Mouse (Mus musculus): Measurements from ENCODE around the gene Acer1.

The Acer1 gene

DNA sequence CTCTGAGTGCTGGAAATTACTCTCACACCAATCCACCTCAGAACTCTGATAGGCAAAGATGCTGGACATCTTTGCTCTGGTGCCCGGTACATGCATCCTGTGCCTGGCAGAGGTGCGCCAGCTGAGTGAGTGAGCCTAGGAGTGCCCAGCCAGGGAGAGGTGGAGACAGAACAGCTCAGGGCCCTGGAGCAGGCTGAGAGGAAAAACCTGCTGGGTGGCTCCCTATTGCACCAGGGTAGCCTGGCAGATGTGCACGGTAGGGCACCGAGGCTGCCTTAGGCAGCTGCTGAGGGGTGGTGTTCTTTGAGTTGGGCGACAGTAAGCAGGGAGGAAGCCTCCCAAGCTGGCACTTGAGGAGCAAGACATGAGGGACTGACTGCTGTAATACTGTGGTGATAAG is at the start of gene Acer1:
TSS of gene Acer1 (minus strand) at position 114 of the 400 bp plus-strand sequence.
- no peak for DNase-seq (ENCODE audit: low spot score)

GRCm38 (mm10) chr17:57030931-57031660 is 49.2 kb upstream of the Acer1 start, which contains the start of gene Khsrp:
Khsrp (minus strand) TSS chr17:57031522.
- peak; percentile 17 for DNase-seq (ENCODE audit: low spot score)

DNA sequence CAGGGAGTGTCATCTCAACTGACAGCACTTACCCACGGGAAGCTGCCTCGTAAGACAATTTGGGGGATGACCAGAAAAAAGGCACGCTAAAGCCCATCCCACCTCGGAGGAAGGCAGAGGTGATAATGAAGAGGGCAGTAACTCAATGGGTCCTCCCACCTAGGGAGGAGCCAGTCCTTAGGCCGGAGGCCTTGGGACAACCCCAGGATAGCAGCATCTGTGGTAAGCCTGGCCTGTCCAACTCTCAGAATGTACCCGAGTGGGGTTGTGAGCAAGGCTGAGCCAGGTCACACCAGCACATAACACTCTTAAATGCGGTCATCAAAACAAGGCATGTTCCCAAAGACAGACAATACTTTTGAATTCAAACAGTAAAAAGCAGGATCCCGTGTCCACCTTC is 47.8 kb upstream of the Acer1 start:
- no peak for DNase-seq (ENCODE audit: low spot score)

- no peak for DNase-seq (ENCODE audit: low spot score)
Measured at GRCm38 (mm10) chr17:57027471-57027870, 45.5 kb upstream of the Acer1 start.

DNA sequence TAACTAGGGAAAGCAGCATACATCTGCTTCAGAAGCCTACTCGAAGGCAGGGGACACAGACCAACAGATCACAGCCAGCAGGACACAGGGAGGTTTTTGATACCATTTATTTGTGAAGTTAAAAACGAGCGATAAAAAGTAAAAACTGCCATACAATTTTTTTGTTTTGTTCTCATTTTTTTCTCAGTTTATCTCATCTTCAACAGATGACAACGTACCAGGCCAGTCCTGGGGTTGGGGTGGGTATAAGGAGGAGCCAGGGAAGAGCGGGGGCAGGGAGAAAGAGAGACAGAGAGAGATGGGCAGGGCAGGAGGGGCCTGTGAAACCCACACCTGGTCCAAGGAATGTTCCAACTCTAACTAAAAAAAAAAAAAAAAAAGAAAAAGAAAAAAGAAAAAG is 39.0 kb upstream of the Acer1 start:
- no peak for DNase-seq (ENCODE audit: low spot score)

GRCm38 (mm10) chr17:57019693-57020092 is 37.8 kb upstream of the Acer1 start:
- no peak for DNase-seq (ENCODE audit: low spot score)

- no peak for DNase-seq (ENCODE audit: low spot score)
Measured at GRCm38 (mm10) chr17:57012245-57012795, 30.4 kb upstream of the Acer1 start.

DNA sequence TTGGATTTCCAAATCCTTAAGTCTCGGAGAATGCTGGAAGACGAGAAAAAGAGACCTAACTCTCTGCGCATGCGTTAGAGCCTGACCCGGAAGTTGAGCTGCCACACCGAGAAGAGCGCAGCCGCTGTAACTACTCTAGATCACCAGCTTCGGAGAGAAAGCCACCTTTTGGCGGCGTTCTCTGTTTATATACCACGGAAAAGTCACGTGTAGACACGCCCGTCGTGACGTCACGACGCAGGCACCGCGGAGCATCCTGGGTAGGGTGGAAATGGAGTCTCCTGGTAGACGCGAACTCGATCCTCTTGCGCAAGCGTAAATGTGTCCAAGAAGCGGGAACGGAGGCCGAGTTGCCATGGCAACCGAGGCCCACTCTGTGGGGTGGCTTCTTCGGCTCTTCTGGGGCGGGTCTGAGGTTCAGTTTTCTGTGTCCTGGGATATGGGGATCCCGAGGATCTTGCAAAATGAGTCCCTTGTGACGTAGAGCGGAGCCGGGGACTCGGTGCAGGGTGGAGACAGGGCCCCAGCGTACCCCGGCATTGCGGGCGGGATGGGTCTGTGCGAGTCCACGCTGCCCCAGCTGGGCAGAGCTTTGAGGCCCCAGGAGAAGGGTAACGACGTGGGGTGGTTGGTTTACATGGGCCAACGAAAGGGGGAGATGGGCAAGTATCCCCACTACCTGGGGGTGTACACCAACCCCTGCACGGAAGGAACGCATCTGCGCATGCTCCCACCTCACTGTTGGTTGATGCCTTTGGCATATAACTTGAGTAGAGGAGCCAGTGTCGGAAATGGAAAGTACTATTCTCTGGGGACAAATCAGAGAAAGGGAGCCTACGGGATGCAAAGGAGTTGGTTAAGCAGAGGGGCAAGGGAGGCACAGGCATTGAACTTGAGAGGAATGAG is 29.6 kb upstream of the Acer1 start, which contains the start of the genes Gtf2f1 and Gm17949:
TSS of gene Gtf2f1 (minus strand) at position 53 of the 906 bp plus-strand sequence.
TSS of gene Gm17949 (plus strand) at position 234 of the 906 bp plus-strand sequence.
- DNase-seq (ENCODE audit: low spot score) = peak; percentile 90

DNA sequence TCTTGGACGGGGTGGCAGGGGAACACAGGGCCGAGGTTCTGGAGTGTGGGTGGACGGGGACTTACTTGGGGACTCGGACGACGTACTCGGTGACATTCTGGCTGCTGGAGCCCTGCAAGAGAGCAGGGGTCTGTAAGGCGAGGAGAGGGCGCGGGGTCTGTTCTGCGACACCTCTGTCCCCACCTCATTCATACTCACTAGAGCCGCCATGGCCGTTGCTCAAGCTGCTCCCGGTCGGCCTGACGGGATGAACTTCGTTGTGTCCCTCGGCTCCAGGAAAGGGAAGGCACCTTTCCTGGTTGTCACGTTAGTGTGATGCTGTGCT is 28.9 kb upstream of the Acer1 start:
- DNase-seq (ENCODE audit: low spot score) = no peak

DNA sequence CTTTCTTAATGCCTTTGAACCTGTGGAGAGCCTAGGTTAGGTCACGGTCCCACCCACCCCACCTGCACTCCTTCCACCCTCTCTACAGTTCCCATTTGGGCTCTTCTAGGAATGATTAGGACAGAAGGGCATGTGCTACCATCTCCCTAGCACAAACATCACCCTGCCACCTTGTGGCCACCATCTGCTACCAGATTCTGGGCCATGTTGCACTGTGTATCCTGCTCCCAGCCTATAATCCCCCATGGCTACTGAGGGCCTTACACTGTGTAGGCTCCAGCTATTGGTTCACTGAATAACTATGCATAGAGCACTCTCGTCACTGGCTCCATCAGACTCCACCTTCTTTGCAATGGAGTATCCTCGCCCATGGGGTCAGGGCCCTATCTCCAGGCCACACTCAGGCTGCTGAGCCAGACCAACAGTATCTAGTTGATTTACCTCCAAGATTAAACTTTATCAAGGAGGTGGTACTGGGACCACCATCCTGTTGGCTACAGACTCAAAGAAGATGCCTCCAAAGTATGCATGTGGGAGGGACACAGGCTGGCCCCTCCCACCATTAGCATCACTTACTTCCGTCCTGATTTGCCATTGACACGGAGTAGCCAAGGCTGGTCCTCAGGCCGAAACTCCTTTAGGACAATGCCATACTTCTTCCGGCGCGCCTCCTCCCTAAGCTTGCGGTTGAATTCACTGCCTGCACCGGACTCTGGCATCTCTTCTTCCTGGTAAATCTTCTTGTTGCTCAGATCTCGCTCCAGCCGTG is 25.4 kb upstream of the Acer1 start:
- DNase-seq (ENCODE audit: low spot score) = no peak

DNA sequence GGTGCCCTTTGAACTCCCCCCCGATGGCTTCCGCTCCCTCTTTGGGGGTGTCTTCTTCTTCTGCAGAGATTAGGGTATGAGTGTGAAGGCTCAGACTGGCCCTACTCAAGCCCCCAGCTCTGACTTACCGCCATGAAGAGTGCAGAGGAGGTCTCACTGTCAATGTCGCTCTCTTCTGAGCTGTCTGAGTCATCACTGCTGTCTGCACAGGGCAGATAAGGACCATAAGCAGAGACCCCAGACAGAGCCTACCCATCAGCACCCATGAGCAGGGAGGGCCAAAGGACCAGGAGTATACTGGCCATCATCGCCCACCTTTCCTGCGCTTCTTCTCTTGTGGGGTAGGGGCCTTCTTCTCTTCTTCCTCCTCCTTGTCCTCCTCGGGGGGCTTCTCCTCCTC is 22.1 kb upstream of the Acer1 start:
- no peak for DNase-seq (ENCODE audit: low spot score)

GRCm38 (mm10) chr17:57001228-57001627 is 19.3 kb upstream of the Acer1 start:
- no peak for DNase-seq (ENCODE audit: low spot score)

- DNase-seq (ENCODE audit: low spot score) = no peak
Measured at GRCm38 (mm10) chr17:56999968-57000609, 18.2 kb upstream of the Acer1 start, which contains the start of gene Pspn. Pspn (minus strand) TSS chr17:57000018.

DNA sequence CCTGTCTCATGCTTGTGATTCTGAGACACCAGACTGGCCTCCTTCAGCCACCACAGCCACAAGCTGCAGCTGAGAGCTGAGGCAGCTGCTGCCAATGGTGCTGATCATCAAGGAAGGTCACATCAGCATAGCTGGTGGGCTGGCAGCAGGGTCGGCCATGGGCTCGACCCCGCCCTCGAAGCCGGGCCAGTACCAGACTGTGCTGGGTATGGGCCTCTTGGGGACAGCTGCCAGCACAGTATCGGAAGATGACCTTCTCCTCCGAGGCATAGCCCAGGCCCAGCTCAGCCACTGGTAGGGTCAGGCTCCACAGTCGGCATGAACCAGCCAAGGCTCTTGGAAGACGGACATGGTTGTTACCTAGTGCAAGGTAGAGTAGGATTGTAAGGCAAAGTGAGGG is 17.5 kb upstream of the Acer1 start:
- DNase-seq (ENCODE audit: low spot score) = no peak

DNA sequence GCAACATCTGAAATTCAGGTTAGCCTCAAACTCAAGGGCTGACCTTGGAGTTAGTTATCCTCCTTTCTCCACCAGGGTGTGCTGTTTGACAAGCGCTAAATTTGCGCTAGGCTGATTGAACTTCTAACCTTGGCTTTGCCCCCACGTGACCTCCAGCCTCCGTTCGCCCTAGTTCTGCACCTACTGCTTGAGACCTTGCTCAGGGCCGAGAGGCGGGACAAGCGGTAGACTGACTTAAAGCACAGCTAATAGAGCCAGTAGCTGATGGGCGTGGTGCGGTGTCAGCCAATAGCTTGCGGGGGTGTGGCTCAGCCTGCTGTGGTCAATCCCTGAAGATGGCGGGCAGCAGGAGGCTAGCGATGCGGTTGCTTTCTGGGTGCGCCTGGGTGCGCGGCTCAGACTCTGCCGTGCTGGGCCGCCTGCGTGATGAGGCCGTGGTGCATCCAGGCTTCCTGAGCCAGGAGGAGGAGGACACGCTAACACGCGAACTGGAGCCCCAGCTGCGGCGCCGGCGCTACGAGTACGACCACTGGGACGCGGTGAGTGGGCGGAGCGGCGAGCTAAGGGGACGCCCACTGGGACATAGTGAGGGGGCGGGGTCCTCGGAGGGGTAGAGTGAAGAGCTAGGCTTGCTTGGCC is 15.2 kb upstream of the Acer1 start, which contains the start of gene Alkbh7:
TSS of gene Alkbh7 (plus strand) at position 311 of the 639 bp plus-strand sequence.
- DNase-seq (ENCODE audit: low spot score) = peak; percentile 95

- no peak for DNase-seq (ENCODE audit: low spot score)
Measured at GRCm38 (mm10) chr17:56996506-56996905, 14.6 kb upstream of the Acer1 start.

GRCm38 (mm10) chr17:56995046-56995445 is 13.1 kb upstream of the Acer1 start:
- DNase-seq (ENCODE audit: low spot score) = no peak

DNA sequence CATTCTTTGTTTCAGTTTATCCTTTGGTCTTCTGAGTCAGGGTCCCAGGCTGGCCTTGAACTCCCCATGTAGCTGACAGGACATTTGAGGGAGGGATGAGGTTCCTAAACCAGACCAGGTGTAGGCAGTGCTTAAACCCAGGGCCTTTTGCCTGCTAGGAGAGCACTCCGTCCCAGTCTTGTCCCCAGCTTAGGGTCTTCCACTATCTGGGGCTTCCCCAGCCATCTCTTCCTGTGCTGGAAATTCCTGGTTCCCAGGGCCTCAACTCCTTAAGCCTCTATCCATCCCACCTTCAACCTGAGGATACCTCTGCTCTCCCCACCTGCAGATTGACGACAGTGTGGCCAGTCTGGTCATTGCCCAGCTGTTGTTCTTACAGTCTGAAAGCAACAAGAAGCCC is 9.0 kb upstream of the Acer1 start:
- DNase-seq (ENCODE audit: low spot score) = no peak

DNA sequence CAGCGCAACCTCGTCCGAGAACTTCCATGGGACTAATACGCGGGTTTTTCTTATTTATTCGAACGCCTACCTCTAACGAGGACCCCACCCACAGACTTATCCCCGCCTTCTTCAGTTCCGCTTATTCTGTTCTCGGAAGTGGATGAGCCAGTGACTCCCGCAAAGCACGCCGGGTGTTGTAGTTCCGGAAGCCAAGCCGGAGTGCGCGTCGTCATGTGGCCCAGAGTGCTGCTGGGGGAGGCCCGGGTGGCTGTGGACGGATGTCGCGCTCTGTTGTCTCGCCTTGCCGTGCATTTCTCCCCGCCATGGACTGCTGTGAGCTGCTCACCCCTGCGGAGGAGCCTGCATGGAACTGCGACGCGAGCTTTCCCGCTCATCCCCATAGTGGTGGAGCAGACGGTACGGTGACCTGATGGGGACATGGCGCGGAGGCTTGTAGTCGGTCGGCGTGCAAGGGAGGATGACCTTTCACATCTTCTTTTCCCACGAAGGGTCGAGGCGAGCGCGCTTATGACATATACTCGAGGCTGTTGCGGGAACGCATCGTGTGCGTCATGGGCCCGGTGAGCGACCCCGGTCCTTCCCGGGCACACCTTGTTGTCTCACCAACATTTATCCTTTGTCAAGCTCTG is 8.3 kb upstream of the Acer1 start, which contains the start of gene Clpp:
TSS of gene Clpp (plus strand) at position 191 of the 632 bp plus-strand sequence.
- DNase-seq (ENCODE audit: low spot score) = peak; percentile 94

DNA sequence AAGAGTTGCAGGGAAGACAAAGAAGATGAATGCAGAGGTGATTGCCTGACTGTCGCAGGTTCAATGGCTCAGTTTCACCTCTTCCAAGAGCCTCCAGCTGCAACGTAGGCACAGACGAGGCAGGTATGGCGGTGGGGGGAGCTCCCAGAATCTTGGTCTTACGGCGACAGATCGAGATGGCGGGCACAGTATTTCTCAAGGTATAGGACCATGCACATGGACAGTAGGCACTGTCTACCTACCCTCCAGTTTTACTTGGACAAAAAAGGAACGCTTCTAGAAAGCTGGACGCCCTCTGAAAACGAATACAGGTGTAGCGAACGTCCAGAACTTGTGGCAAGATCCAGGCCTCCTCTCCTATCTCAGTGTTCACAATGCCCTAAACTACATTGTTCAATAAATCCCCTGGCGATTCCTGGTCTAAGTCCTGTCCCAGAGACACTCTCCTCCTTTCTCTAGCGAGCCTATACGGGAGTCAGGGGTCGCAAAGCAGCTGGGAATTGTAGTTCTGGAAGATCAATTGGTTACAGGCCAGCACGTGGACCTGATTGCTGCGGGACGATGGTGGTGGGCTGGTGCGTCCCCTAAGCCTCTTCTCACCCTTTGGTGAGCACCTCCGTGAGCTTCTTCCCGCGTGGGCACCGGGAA is 7.7 kb upstream of the Acer1 start:
- peak; percentile 78 for DNase-seq (ENCODE audit: low spot score)
